Mouse (Mus musculus) testis, postnatal 10 days (tissue): ENCODE results near the gene Dnajb9.
"Not testable (repeated sequence)": the region's sequence is repeated elsewhere in the genome, so short reads cannot be mapped to it uniquely, and the experiment has no call there.

Experiments used
- DNase-seq: peaks from one replicate; pipeline ENCODE4 v3.0.0; 2021; ENCODE audit warnings: low spot score

The Dnajb9 gene

DNA sequence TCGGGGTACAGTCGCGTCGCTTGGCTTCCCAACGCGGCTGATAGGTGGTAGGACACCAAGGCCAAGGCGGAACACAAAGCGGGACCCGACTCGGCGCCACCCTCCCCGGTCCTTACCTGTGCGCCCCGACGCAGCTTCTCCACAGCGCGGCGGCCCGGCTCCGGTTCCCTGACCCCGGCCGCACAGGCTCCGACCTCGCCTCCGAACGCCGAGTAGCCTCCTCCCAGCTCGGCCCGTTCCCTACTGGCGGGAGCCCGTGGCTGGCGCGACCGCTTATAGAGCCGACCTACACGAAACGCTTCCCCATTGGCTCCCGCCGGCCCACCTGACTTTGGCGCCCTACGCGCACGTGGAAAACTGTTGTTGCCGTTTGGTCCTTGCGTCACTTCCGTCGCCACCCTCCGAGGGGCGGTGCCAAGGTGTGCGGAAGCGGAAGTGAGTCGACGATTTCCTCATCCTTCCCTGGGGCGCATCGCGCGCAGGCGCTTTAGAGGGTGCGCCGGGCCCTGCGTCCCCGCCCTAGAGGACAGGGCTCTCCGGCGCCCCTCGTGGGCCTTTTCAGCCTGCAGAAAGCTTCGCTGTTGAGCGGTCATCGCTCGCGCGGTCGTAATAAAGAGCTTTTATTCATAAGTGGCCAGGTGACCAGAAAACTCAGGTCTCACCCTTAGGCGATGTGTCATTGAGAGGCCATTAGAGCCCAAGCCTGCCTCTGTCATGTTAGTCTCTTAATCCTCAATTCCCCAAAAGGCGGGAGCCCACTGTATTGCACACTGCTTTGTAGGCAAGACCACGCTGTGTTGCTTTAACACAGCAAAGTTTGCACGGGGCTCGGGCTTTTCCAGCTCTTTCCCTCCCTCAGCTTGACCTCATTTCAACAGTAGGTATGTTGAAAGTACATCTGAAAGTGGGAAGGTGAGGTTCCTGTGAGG, at the start of gene Dnajb9:
TSS of gene Dnajb9 (minus strand) at position 503 of the 929 bp plus-strand sequence.
- DNase-seq, result peak; percentile 99

GRCm38 (mm10) chr12:44248309-44248977, 38.3 kb upstream of the Dnajb9 start:
- peak; percentile 41 for DNase-seq

- DNase-seq, result no peak
These were observed 35.6 kb upstream of the Dnajb9 start for GRCm38 (mm10) chr12:44245739-44246138.

DNA sequence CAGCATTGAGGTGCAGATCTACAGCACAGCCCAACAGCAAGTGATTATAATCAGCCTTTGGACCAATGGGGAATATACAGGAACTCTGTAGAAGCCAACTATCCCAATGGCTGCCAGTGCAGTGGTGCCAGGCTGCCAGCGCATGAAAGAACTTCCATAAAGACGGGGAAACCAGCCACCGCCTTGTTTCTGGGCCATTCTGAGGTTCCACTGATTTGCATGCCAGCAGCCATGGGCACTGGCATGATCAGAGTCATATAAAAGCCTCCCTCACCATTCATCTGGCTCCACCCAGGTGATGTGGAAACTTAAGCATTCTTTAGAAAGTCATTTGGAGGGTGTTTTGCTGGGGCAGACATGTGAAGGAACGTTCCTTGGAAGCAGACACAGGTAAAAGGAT, 32.3 kb upstream of the Dnajb9 start:
- DNase-seq, result no peak

- DNase-seq, result no peak
These were observed 31.0 kb upstream of the Dnajb9 start for GRCm38 (mm10) chr12:44241090-44241489.

DNA sequence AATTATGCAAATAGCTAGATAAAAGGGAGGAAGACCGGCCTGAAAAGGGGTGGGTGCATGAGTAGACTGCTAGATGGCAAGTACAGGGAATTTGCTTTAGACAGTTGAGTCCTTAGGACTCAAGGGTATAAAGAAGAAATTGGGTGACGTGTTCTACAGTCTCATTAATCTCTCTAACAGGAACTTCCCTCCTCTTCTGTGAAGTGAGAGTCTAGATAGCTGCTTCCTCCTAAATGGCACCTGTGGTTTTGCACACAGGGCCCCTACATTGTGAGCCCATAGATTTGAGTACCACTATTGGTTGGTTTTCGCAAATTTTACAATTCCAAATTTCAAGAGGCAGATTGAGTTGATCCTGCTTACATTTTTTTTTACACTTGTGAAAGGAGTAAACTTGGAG, 14.5 kb upstream of the Dnajb9 start:
- no peak for DNase-seq

DNA sequence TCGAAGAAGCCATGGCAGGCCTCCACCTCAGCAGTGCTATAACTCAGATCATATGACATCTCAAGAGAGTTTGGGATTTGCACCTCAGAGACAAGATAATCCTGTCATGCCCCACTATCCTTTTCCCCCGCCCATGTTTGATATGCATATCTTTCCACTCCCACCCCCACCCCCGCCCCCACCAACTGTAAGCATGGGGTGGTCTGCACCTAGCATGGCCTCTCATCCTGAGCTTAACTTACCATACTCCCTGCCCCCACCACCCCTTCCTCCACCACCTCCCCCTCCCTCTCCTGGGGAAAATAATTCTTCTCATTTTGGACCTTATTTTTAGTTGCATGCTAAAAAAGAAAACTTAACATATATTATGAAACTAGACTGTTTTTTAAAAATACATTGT, 12.9 kb upstream of the Dnajb9 start:
- no peak for DNase-seq

DNA sequence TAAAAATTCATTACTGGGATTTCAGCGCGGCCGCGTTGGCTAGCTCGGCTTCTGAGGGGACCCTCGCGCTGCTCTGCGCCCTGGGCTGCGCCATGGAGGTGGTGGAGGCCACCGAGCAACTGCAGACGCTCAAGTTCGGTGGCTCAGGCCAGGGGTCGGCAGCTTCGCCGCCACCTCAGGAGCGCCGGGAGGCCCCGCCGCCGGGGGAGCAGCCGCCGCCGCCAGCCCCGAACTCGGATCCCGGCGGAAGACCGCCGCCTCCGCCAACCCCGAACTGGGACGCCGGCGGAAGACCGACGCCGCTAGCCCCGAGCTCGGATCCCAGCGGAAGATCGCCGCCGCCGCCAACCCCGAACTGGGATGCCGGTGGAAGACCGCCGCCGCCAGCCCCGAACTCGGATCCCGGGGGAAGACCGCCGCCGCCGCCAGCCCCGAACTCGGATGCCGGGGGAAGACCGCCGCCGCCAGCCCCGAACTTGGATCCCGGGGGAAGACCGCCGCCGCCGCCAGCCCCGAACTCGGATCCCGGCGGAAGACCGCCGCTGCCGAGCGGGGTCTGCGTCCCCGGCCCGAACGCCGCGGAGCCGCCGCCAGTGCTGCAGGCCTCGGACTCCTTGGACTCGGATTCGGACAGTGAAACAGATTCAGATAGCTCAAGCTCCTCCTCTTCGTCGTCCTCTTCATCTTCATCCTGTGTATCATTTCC, 11.7 kb upstream of the Dnajb9 start:
- DNase-seq, result peak; percentile 53

DNA sequence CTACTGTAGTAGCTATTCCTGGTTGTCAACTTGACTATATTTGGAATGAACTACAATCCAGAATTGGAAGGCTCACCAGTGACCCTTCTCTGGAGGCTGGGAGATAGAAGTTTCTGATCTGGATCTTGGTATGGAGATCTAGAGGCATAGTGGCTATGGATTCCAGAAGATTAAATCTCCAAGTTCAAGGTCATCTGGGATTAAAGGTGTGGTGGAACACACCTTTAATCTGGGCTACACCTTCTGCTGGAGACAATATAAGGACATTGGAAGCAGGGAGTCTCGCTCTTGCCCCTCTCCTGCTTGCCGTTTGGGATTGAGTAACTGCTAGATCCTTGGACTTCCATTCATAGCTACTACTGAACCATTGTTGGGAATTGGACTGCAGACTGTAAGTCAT, 10.9 kb upstream of the Dnajb9 start, which contains the start of gene Pnpla8:
TSS of gene Pnpla8 (plus strand) at position 301 of the 400 bp plus-strand sequence.
- DNase-seq, result not testable (repeated sequence)

GRCm38 (mm10) chr12:44211555-44211954, 1.4 kb upstream of the Dnajb9 start:
- DNase-seq, result no peak

DNA sequence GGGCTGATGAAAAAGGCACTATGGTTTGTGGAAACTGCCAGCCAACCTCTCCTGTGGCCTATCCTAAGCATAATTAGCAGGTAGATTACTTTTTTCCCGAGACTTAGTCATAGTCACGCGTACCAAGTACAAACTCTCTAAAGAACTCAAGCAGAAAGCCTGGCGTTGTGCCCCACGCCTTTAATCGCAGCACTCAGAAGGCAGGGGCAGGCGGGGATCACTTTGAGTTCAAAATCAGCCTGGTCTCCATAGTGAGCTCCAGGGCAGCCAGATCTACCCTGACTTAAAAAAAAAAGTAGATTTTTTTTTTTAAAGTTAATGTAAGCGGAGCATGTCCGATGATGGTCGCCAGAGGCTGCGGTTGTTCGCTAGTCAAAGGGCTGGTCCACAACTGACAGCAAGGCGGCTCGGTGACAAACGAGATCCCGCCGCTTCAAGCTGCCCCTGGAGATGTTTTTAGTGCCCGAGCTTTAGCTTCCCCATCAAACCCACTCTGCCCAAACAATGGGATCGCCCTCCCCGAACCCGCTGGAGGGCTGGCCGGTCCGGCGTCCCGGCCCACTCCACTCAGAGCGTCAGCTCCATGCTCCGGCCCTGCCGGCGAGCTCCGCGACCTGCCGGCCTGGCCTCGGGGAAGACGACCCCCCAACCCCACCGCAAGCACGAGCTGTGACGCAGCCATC, 844 bp downstream of the Dnajb9 start:
- DNase-seq, result peak; percentile 64

- no peak for DNase-seq
These were observed 12.1 kb downstream of the Dnajb9 start for GRCm38 (mm10) chr12:44197873-44198525.

GRCm38 (mm10) chr12:44181081-44181982, 28.8 kb downstream of the Dnajb9 start:
- no peak for DNase-seq

- no peak for DNase-seq
These were observed 33.1 kb downstream of the Dnajb9 start for GRCm38 (mm10) chr12:44177038-44177355.

GRCm38 (mm10) chr12:44176331-44177037, 33.6 kb downstream of the Dnajb9 start:
- DNase-seq, result no peak

- peak; percentile 38 for DNase-seq
These were observed 43.2 kb downstream of the Dnajb9 start for GRCm38 (mm10) chr12:44166949-44167348.

GRCm38 (mm10) chr12:44159349-44159748, 50.8 kb downstream of the Dnajb9 start:
- DNase-seq, result no peak
